Mouse (Mus musculus): ENCODE measurements at regions not wholly inside any gene's neighbourhood (a gene's known extent, or its start where the extent isn't known, plus 50 kb on each side); places are given as distances from the start of the nearest gene placed in this dataset.

- Histone ChIP-seq H3K4me2 (no peak overlapping the region), H3K27ac (no peak overlapping the region), H3K36me3 (no peaks in the 10 kb centered on the region), H3K4me1 (no peaks in the 10 kb centered on the region), H3K27me3 (no peaks in the 10 kb centered on the region), H3K4me3 (no peak overlapping the region), H3K9me3 (no peaks in the 10 kb centered on the region), H3K9ac (no peak overlapping the region)
- WGBS, result 85% methylated on average over 6 of the region's 6 CpGs
- no peak for ATAC-seq (ENCODE audit: insufficient number of reproducible peaks, insufficient read depth, low FRiP score, low TSS enrichment, low read depth)
These were observed 148.0 kb upstream of the Klf6 start for GRCm38 (mm10) chr13:5713195-5713863.

- Histone ChIP-seq H3K4me2 (peak overlapping the region; percentile 14; the same call in 1 of the 2 replicates), H3K4me3 (no peak overlapping the region), H3K36me3 (no peaks in the 10 kb centered on the region), H3K4me1 (no peaks in the 10 kb centered on the region), H3K9me3 (no peaks in the 10 kb centered on the region), H3K9ac (no peak overlapping the region), H3K27ac (no peak overlapping the region), H3K27me3 (no peaks in the 10 kb centered on the region)
- 70% methylated on average over 12 of the region's 12 CpGs for WGBS
- ATAC-seq (ENCODE audit: insufficient number of reproducible peaks, insufficient read depth, low FRiP score, low TSS enrichment, low read depth), result no peak
These were observed 147.1 kb upstream of the Klf6 start for GRCm38 (mm10) chr13:5714191-5714591.

GRCm38 (mm10) chr13:5714793-5715192, 146.5 kb upstream of the Klf6 start:
- ATAC-seq (ENCODE audit: insufficient number of reproducible peaks, insufficient read depth, low FRiP score, low TSS enrichment, low read depth), result no peak
- no peak overlapping the region for H3K4me2 ChIP-seq

GRCm38 (mm10) chr13:5716749-5717148, 144.5 kb upstream of the Klf6 start:
- Histone ChIP-seq H3K4me1 (no peaks in the 10 kb centered on the region), H3K36me3 (no peaks in the 10 kb centered on the region), H3K9ac (no peak overlapping the region), H3K4me3 (no peak overlapping the region), H3K27me3 (no peaks in the 10 kb centered on the region), H3K27ac (no peak overlapping the region), H3K4me2 (no peak overlapping the region), H3K9me3 (no peaks in the 10 kb centered on the region)
- ATAC-seq (ENCODE audit: insufficient number of reproducible peaks, insufficient read depth, low FRiP score, low TSS enrichment, low read depth), result no peak
- WGBS, result 79% methylated on average over 3 of the region's 3 CpGs

More at GRCm38 (mm10) chr13:5714793-5715192, 146.5 kb upstream of the Klf6 start:
- Histone ChIP-seq H3K27ac (no peak overlapping the region), H3K27me3 (no peaks in the 10 kb centered on the region), H3K4me1 (no peaks in the 10 kb centered on the region), H3K9me3 (no peaks in the 10 kb centered on the region), H3K4me3 (no peak overlapping the region), H3K36me3 (no peaks in the 10 kb centered on the region), H3K9ac (no peak overlapping the region)

- no peaks in the 10 kb centered on the region for H3K27me3 ChIP-seq
- no peak overlapping the region for H3K27ac ChIP-seq
- no peaks in the 10 kb centered on the region for H3K9me3 ChIP-seq
- WGBS, result 85% methylated on average over 2 of the region's 2 CpGs
- H3K36me3 ChIP-seq, result no peaks in the 10 kb centered on the region
- H3K9ac ChIP-seq, result no peak overlapping the region
- no peaks in the 10 kb centered on the region for H3K4me1 ChIP-seq
- no peak for ATAC-seq (ENCODE audit: insufficient number of reproducible peaks, insufficient read depth, low FRiP score, low TSS enrichment, low read depth)
- H3K4me3 ChIP-seq, result no peak overlapping the region
- no peak overlapping the region for H3K4me2 ChIP-seq
These were observed 138.0 kb upstream of the Klf6 start for GRCm38 (mm10) chr13:5723319-5723718.

GRCm38 (mm10) chr13:5724364-5724763, 136.9 kb upstream of the Klf6 start:
- Histone ChIP-seq H3K4me1 (no peaks in the 10 kb centered on the region), H3K9ac (no peak overlapping the region), H3K27ac (no peak overlapping the region), H3K27me3 (no peaks in the 10 kb centered on the region), H3K36me3 (no peaks in the 10 kb centered on the region), H3K4me2 (no peak overlapping the region), H3K9me3 (no peaks in the 10 kb centered on the region), H3K4me3 (no peak overlapping the region)
- 48% methylated on average over 1 of the region's 1 CpGs for WGBS
- ATAC-seq (ENCODE audit: insufficient number of reproducible peaks, insufficient read depth, low FRiP score, low TSS enrichment, low read depth), result no peak

- Histone ChIP-seq H3K4me2 (no peak overlapping the region), H3K9me3 (no peaks in the 10 kb centered on the region), H3K36me3 (no peaks in the 10 kb centered on the region), H3K27ac (no peak overlapping the region), H3K9ac (no peak overlapping the region), H3K4me3 (no peak overlapping the region), H3K27me3 (no peaks in the 10 kb centered on the region), H3K4me1 (no peaks in the 10 kb centered on the region)
- no peak for ATAC-seq (ENCODE audit: insufficient number of reproducible peaks, insufficient read depth, low FRiP score, low TSS enrichment, low read depth)
- WGBS, result 86% methylated on average over 4 of the region's 4 CpGs
These were observed 135.3 kb upstream of the Klf6 start for GRCm38 (mm10) chr13:5725984-5726383.

GRCm38 (mm10) chr13:5726446-5726845, 134.8 kb upstream of the Klf6 start:
- no peaks in the 10 kb centered on the region for H3K9me3 ChIP-seq
- no peaks in the 10 kb centered on the region for H3K4me1 ChIP-seq
- no peak overlapping the region for H3K4me2 ChIP-seq
- H3K27ac ChIP-seq, result no peak overlapping the region
- no peak overlapping the region for H3K9ac ChIP-seq
- H3K36me3 ChIP-seq, result no peaks in the 10 kb centered on the region
- no peaks in the 10 kb centered on the region for H3K27me3 ChIP-seq
- ATAC-seq (ENCODE audit: insufficient number of reproducible peaks, insufficient read depth, low FRiP score, low TSS enrichment, low read depth), result no peak
- 77% methylated on average over 1 of the region's 1 CpGs for WGBS
- no peak overlapping the region for H3K4me3 ChIP-seq

- 75% methylated on average over 2 of the region's 2 CpGs for WGBS
- no peaks in the 10 kb centered on the region for H3K27me3 ChIP-seq
- H3K27ac ChIP-seq, result no peak overlapping the region
These were observed 133.1 kb upstream of the Klf6 start for GRCm38 (mm10) chr13:5728172-5728571.

DNA sequence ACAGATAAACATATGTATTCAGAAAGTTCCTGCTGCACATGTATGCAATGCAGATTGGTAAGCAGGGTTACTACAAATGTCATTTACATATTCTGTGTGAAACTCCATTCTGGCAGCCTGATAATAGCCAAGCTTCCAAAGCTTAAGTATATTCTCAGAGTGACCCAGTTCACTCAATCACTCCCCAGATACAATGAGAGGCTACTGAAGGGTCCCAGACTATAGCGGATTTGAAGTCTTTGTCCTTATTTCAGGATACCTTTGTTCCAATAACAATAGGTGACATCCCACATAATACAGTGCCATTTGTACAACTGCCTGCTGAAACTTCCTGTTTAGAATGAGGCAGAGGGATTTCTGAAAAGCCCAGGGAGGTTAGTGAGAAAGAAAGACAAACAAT, 132.5 kb upstream of the Klf6 start:
- H3K4me1 ChIP-seq, result no peaks in the 10 kb centered on the region
- no peak overlapping the region for H3K4me2 ChIP-seq
- H3K27ac ChIP-seq, result no peak overlapping the region
- no peak for ATAC-seq (ENCODE audit: insufficient number of reproducible peaks, insufficient read depth, low FRiP score, low TSS enrichment, low read depth)
- H3K9ac ChIP-seq, result no peak overlapping the region
- no peak overlapping the region for H3K4me3 ChIP-seq
- H3K27me3 ChIP-seq, result no peaks in the 10 kb centered on the region
- H3K36me3 ChIP-seq, result no peaks in the 10 kb centered on the region
- 75% methylated on average over 1 of the region's 1 CpGs for WGBS
- H3K9me3 ChIP-seq, result no peaks in the 10 kb centered on the region

More at GRCm38 (mm10) chr13:5728172-5728571, 133.1 kb upstream of the Klf6 start:
- H3K4me3 ChIP-seq, result no peak overlapping the region
- H3K4me1 ChIP-seq, result no peaks in the 10 kb centered on the region
- no peak overlapping the region for H3K9ac ChIP-seq
- no peak overlapping the region for H3K4me2 ChIP-seq
- H3K36me3 ChIP-seq, result no peaks in the 10 kb centered on the region
- H3K9me3 ChIP-seq, result no peaks in the 10 kb centered on the region
- no peak for ATAC-seq (ENCODE audit: insufficient number of reproducible peaks, insufficient read depth, low FRiP score, low TSS enrichment, low read depth)

GRCm38 (mm10) chr13:5729426-5730068, 131.7 kb upstream of the Klf6 start:
- no peak for ATAC-seq (ENCODE audit: insufficient number of reproducible peaks, insufficient read depth, low FRiP score, low TSS enrichment, low read depth)
- Histone ChIP-seq H3K4me3 (no peak overlapping the region), H3K36me3 (no peaks in the 10 kb centered on the region), H3K9me3 (no peaks in the 10 kb centered on the region), H3K4me1 (no peaks in the 10 kb centered on the region), H3K27me3 (no peaks in the 10 kb centered on the region), H3K4me2 (no peak overlapping the region), H3K27ac (no peak overlapping the region), H3K9ac (no peak overlapping the region)
- 86% methylated on average over 6 of the region's 6 CpGs for WGBS

DNA sequence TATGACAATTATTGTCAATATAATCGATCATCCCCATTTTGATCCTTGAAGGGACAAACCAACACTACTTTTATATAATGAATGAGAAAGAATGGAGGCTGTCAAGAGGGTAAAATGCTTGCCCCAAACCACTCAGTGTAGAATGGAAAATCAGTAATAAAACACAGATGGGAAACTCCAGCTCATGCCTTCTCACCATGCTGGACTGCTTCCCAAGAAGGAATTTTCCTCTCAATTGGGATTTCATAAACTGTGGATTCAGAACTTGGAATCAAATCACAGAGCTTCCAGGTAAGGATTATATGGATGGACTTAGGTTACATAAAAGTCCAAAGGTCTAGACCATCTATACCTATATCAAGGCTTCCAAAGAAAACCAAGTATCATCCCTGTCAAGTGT, 129.1 kb upstream of the Klf6 start:
- Histone ChIP-seq H3K36me3 (no peaks in the 10 kb centered on the region), H3K9me3 (no peaks in the 10 kb centered on the region), H3K4me3 (no peak overlapping the region), H3K27ac (no peak overlapping the region), H3K27me3 (no peaks in the 10 kb centered on the region), H3K4me2 (no peak overlapping the region), H3K4me1 (no peaks in the 10 kb centered on the region), H3K9ac (no peak overlapping the region)
- 87% methylated on average over 1 of the region's 1 CpGs for WGBS
- ATAC-seq (ENCODE audit: insufficient number of reproducible peaks, insufficient read depth, low FRiP score, low TSS enrichment, low read depth), result no peak

Data from embryonic facial prominence, embryonic 13.5 days (tissue).